Mouse (Mus musculus): Measurements from ENCODE around the gene Susd1.

DNA sequence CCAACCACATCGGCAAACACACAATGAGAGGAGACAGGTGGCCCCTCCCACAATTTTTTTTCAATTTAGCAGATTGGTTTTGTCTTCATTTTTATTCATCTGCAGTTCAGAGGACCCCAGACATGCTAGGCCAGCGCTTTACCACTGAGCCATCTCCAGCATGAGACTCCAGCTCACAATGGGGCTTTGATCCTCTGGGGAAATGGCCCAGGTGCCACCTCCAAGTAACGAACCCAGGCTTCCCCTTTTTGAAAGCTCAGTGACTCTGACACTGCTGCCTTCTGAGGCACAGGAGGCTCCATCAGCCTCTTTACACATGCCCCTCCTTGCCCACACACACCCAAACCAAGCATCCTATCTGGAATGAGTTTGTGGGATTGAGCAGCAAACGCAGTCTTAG lies 5.7 kb upstream of the Susd1 start:
- TF ChIP-seq CTCF (IDR thresholded peaks at IDR 0.05; ENCODE audit: insufficient read depth, low read depth, low read length) (no peak), POLR2A (IDR thresholded peaks at IDR 0.05; ENCODE audit: insufficient read depth, low read depth, low read length) (no peak)
